Mouse (Mus musculus) lung, embryonic 14.5 days (tissue): ENCODE results near the gene Lhx5. TPM values are rescaled to one million over a fixed set of nuclear protein-coding genes. Genes with fewer than 3 reads are reported as not detected.

Experiments
- ATAC-seq: fragments of 200-750 bp; cut with Nextera tagmentation; 2 replicates; pipeline ENCODE4 v1.8.0; 2017; ENCODE audit warnings: mild to moderate bottlenecking, moderate TSS enrichment, moderate library complexity; ENCODE audit not compliant: insufficient read depth
- DNase-seq: peaks from one replicate; pipeline ENCODE4 v3.0.0-alpha.2; 2015
- H3K27ac ChIP-seq: fragments of 300-500 bp; sonication (generic); 2 replicates; pipeline ENCODE4 v1.5.1; 2014; ENCODE audit warnings: low read depth, mild to moderate bottlenecking, moderate library complexity
- H3K27me3 ChIP-seq: fragments of 300-500 bp; sonication (generic); 2 replicates; pipeline ENCODE4 v1.6.1; 2014; ENCODE audit warnings: low read length, control low read depth; ENCODE audit not compliant: insufficient read depth
- H3K36me3 ChIP-seq: fragments of 300-500 bp; sonication (generic); 2 replicates; pipeline ENCODE4 v1.6.1; 2014; ENCODE audit warnings: control low read depth; ENCODE audit not compliant: insufficient read depth
- H3K4me1 ChIP-seq: fragments of 300-500 bp; sonication (generic); 2 replicates; pipeline ENCODE4 v1.6.1; 2014; ENCODE audit warnings: antibody characterized with exemption, control low read depth; ENCODE audit not compliant: insufficient read depth
- H3K4me2 ChIP-seq: fragments of 300-500 bp; sonication (generic); 2 replicates; pipeline ENCODE4 v1.6.1; 2014; ENCODE audit warnings: mild to moderate bottlenecking
- H3K4me3 ChIP-seq: fragments of 300-500 bp; sonication (generic); 2 replicates; pipeline ENCODE4 v1.5.1; 2014; ENCODE audit warnings: low read depth, low read length
- H3K9ac ChIP-seq: fragments of 300-500 bp; sonication (generic); 2 replicates; pipeline ENCODE4 v1.6.1; 2014
- H3K9me3 ChIP-seq: fragments of 300-500 bp; sonication (generic); 2 replicates; pipeline ENCODE4 v1.6.1; 2016; ENCODE audit warnings: low read depth, low read length, control low read depth
- CTCF ChIP-seq: IDR thresholded peaks from 2 replicates; pipeline ENCODE4 v1.5.1; 2016; ENCODE audit warnings: antibody characterized with exemption, low read depth
- WGBS: fragments of 180-500 bp; shearing (Covaris S2); extraction: QIAGEN DNeasy Blood & Tissue Kit; methylation state at CpG from one replicate; pipeline ENCODE4 v1.1.7; 2014; 5-methylcytosine and 5-hydroxymethylcytosine counted together
- polyA plus RNA-seq: library from polyadenylated mRNA; unstranded; fragments of >200 nt; fragmentation: Nextera tagmentation; extraction: Ambion mirVana; gene quantifications from 2 replicates; pipeline ENCODE4 v1.2.1, GENCODE M21; 2014

Gene Lhx5
- polyA plus RNA-seq, 1 experiment from 2014 or later: not detected

GRCm38 (mm10) chr5:120432486-120433015 is 1.1 kb downstream of the Lhx5 start:
- Histone ChIP-seq H3K27me3 (peaks cover 98% of the 10 kb centered on the region), H3K9me3 (no peaks in the 10 kb centered on the region), H3K27ac (no peak overlapping the region), H3K36me3 (no peaks in the 10 kb centered on the region), H3K9ac (no peak overlapping the region), H3K4me3 (no peak overlapping the region), H3K4me1 (no peaks in the 10 kb centered on the region), H3K4me2 (no peak overlapping the region)
- 1% methylated on average over 9 of the region's 9 CpGs for WGBS
- no peak for TF ChIP-seq CTCF
- ATAC-seq (no peak), DNase-seq (no peak)

- H3K27ac ChIP-seq: no peak overlapping the region
- H3K4me3 ChIP-seq: no peak overlapping the region
- DNase-seq (no peak), ATAC-seq (no peak)
- no peaks in the 10 kb centered on the region for H3K9me3 ChIP-seq
- no peak overlapping the region for H3K4me2 ChIP-seq
- H3K9ac ChIP-seq: no peak overlapping the region
- peaks cover 98% of the 10 kb centered on the region for H3K27me3 ChIP-seq
- under 1% methylated on average over 13 of the region's 13 CpGs for WGBS
- TF ChIP-seq CTCF: no peak
- no peaks in the 10 kb centered on the region for H3K4me1 ChIP-seq
- H3K36me3 ChIP-seq: no peaks in the 10 kb centered on the region
Observed at GRCm38 (mm10) chr5:120433135-120433760, 1.7 kb downstream of the Lhx5 start.

- 2% methylated on average over 21 of the region's 21 CpGs for WGBS
- TF ChIP-seq CTCF: no peak
- DNase-seq (no peak), ATAC-seq (no peak)
- no peak overlapping the region for H3K27ac ChIP-seq
- H3K4me3 ChIP-seq: no peak overlapping the region
- H3K27me3 ChIP-seq: peaks cover 99% of the 10 kb centered on the region
- no peak overlapping the region for H3K4me2 ChIP-seq
- no peaks in the 10 kb centered on the region for H3K9me3 ChIP-seq
- no peaks in the 10 kb centered on the region for H3K4me1 ChIP-seq
- H3K9ac ChIP-seq: no peak overlapping the region
- H3K36me3 ChIP-seq: no peaks in the 10 kb centered on the region
Observed at GRCm38 (mm10) chr5:120434231-120434735, 2.8 kb downstream of the Lhx5 start.

GRCm38 (mm10) chr5:120435006-120435681 is 3.6 kb downstream of the Lhx5 start:
- DNase-seq (no peak), ATAC-seq (no peak)
- peaks cover 99% of the 10 kb centered on the region for H3K27me3 ChIP-seq
- H3K4me3 ChIP-seq: no peak overlapping the region
- H3K4me1 ChIP-seq: no peaks in the 10 kb centered on the region
- H3K9ac ChIP-seq: no peak overlapping the region
- 1% methylated on average over 44 of the region's 44 CpGs for WGBS
- no peaks in the 10 kb centered on the region for H3K36me3 ChIP-seq
- no peak for TF ChIP-seq CTCF
- no peak overlapping the region for H3K4me2 ChIP-seq
- H3K9me3 ChIP-seq: no peaks in the 10 kb centered on the region
- H3K27ac ChIP-seq: no peak overlapping the region

- ATAC-seq: peak; percentile 32; the same call in 1 of the 2 replicates
- Histone ChIP-seq H3K4me3 (peak overlapping the region; percentile 39), H3K36me3 (no peaks in the 10 kb centered on the region), H3K9me3 (no peaks in the 10 kb centered on the region), H3K4me1 (no peaks in the 10 kb centered on the region), H3K9ac (no peak overlapping the region; the same call in 1 of the 2 replicates), H3K27ac (no peak overlapping the region), H3K27me3 (peaks cover 99% of the 10 kb centered on the region), H3K4me2 (peak overlapping the region; percentile 67)
- WGBS: under 1% methylated on average over 47 of the region's 47 CpGs
- DNase-seq: peak; percentile 39
- no peak for TF ChIP-seq CTCF
Observed at GRCm38 (mm10) chr5:120435731-120436501, 4.4 kb downstream of the Lhx5 start.

- no peak overlapping the region for H3K4me2 ChIP-seq
- H3K9me3 ChIP-seq: no peaks in the 10 kb centered on the region
- ATAC-seq (no peak), DNase-seq (no peak)
- no peak for TF ChIP-seq CTCF
- no peak overlapping the region for H3K9ac ChIP-seq
- H3K4me3 ChIP-seq: no peak overlapping the region
- peaks cover 93% of the 10 kb centered on the region for H3K27me3 ChIP-seq
- no peaks in the 10 kb centered on the region for H3K4me1 ChIP-seq
- H3K27ac ChIP-seq: no peak overlapping the region
- H3K36me3 ChIP-seq: no peaks in the 10 kb centered on the region
- WGBS: under 1% methylated on average over 18 of the region's 18 CpGs
Observed at GRCm38 (mm10) chr5:120436885-120437495, 5.5 kb downstream of the Lhx5 start.
